Mouse (Mus musculus) adrenal gland, adult 18-20 months (tissue): ENCODE measurements around the gene Cox6a1. TPM values are rescaled to one million over a fixed set of nuclear protein-coding genes. Genes with fewer than 3 reads are reported as not detected.
"Not testable (repeated sequence)": the region's sequence is repeated elsewhere in the genome, so short reads cannot be mapped to it uniquely, and the experiment has no call there.

Experiments
- DNase-seq, 2 experiments: peaks; one replicate each; pipeline ENCODE4 v3.0.0; 2021 to 2022; ENCODE audit warnings: low spot score in 2 of 2
- long read RNA-seq, 2 experiments: library from polyadenylated mRNA; stranded (forward); transcript quantifications; one replicate each; pipeline ENCODE4 v2.0.0; 2021
- total RNA-seq, 2 experiments: library from RNA; stranded (reverse); gene quantifications; 1 replicate in 1 of 2; 2 replicates in 1 of 2; pipeline ENCODE4 v1.2.3; 2021

The Cox6a1 gene
- total RNA-seq, result 1,000 to 10,000 TPM; 1,252 to 1,785 TPM
- long read RNA-seq, experiment 1, transcript Cox6a1-201 (3 exons, 571 nt), result major isoform, 289 of 301 reads
- long read RNA-seq, experiment 1, transcript Cox6a1-202 (2 exons, 620 nt), result minor isoform, 5 of 301 reads
- long read RNA-seq, experiment 1, partial matches to known transcripts, result 6 of 301 reads
- long read RNA-seq, experiment 1, other reads (novel, unspliced or antisense), result 1 of 301 reads
- long read RNA-seq, experiment 2, transcript Cox6a1-201 (3 exons, 571 nt), result major isoform, 743 of 821 reads
- long read RNA-seq, experiment 2, transcript Cox6a1-202 (2 exons, 620 nt), result minor isoform, 40 of 821 reads
- long read RNA-seq, experiment 2, partial matches to known transcripts, result 35 of 821 reads
- long read RNA-seq, experiment 2, other reads (novel, unspliced or antisense), result 3 of 821 reads

- DNase-seq, result peak; percentile 98
These were observed at the start of gene Cox6a1 for GRCm38 (mm10) chr5:115348546-115349224. Cox6a1 (minus strand) TSS chr5:115348981.

- peak in 1 of 2 experiments; percentile 27 for DNase-seq
These were observed 49.3 kb upstream of the Cox6a1 start for GRCm38 (mm10) chr5:115397839-115398780.

GRCm38 (mm10) chr5:115396654-115397053 is 47.9 kb upstream of the Cox6a1 start:
- DNase-seq, result no peak

- no peak for DNase-seq
These were observed 46.1 kb upstream of the Cox6a1 start for GRCm38 (mm10) chr5:115394836-115395235.

- no peak for DNase-seq
These were observed 45.4 kb upstream of the Cox6a1 start for GRCm38 (mm10) chr5:115394223-115394622.

GRCm38 (mm10) chr5:115392969-115393368 is 44.2 kb upstream of the Cox6a1 start:
- no peak for DNase-seq

GRCm38 (mm10) chr5:115391935-115392334 is 43.2 kb upstream of the Cox6a1 start:
- DNase-seq, result no peak

- DNase-seq, result not testable (repeated sequence)
These were observed 30.1 kb upstream of the Cox6a1 start for GRCm38 (mm10) chr5:115378882-115379281.

- no peak for DNase-seq
These were observed 26.7 kb upstream of the Cox6a1 start for GRCm38 (mm10) chr5:115375436-115375835.

- no peak for DNase-seq
These were observed 25.5 kb upstream of the Cox6a1 start for GRCm38 (mm10) chr5:115374204-115374820.

- no peak for DNase-seq
These were observed 24.8 kb upstream of the Cox6a1 start for GRCm38 (mm10) chr5:115373441-115374203.

- no peak for DNase-seq
These were observed 23.0 kb upstream of the Cox6a1 start for GRCm38 (mm10) chr5:115371736-115372135.

GRCm38 (mm10) chr5:115364782-115365181 is 16.0 kb upstream of the Cox6a1 start:
- no peak for DNase-seq

GRCm38 (mm10) chr5:115362819-115363714 is 14.3 kb upstream of the Cox6a1 start:
- no peak for DNase-seq

GRCm38 (mm10) chr5:115362216-115362615 is 13.4 kb upstream of the Cox6a1 start:
- no peak for DNase-seq

GRCm38 (mm10) chr5:115359851-115360372 is 11.1 kb upstream of the Cox6a1 start:
- no peak for DNase-seq

GRCm38 (mm10) chr5:115359438-115359837 is 10.7 kb upstream of the Cox6a1 start:
- no peak for DNase-seq

- DNase-seq, result peak; percentile 92 to 93
These were observed 10.1 kb upstream of the Cox6a1 start for GRCm38 (mm10) chr5:115358872-115359271.

- no peak for DNase-seq
These were observed 6.3 kb upstream of the Cox6a1 start for GRCm38 (mm10) chr5:115355070-115355469.
